Mouse (Mus musculus) hindbrain, embryonic 10.5 days (tissue): ENCODE data around the gene Morc2a. TPM values are rescaled to one million over a fixed set of nuclear protein-coding genes. Genes with fewer than 3 reads are reported as not detected.

ENCODE experiments used
- DNase-seq: peaks from one replicate; pipeline ENCODE4 v3.0.0-alpha.2; 2017; ENCODE audit warnings: low spot score
- H3K27ac ChIP-seq: fragments of 300-500 bp; sonication (generic); 2 replicates; pipeline ENCODE4 v1.5.1; 2016; ENCODE audit warnings: mild to moderate bottlenecking, moderate library complexity
- H3K27me3 ChIP-seq: fragments of 300-500 bp; sonication (generic); 2 replicates; pipeline ENCODE4 v1.6.1; 2016; ENCODE audit warnings: mild to moderate bottlenecking; ENCODE audit not compliant: poor library complexity, insufficient read depth, severe bottlenecking
- H3K36me3 ChIP-seq: fragments of 300-500 bp; sonication (generic); 2 replicates; pipeline ENCODE4 v1.6.1; 2016; ENCODE audit warnings: mild to moderate bottlenecking, moderate library complexity
- H3K4me1 ChIP-seq: fragments of 300-500 bp; sonication (generic); replicated peaks from 2 replicates; pipeline ENCODE4 v1.6.1; 2016; ENCODE audit warnings: mild to moderate bottlenecking
- H3K4me3 ChIP-seq: fragments of 300-500 bp; sonication (generic); 2 replicates; pipeline ENCODE4 v1.5.1; 2016; ENCODE audit warnings: mild to moderate bottlenecking, moderate library complexity
- H3K9me3 ChIP-seq: fragments of 300-500 bp; sonication (generic); 2 replicates; pipeline ENCODE4 v1.6.1; 2016; ENCODE audit warnings: mild to moderate bottlenecking, moderate library complexity
- WGBS: fragments of 180-500 bp; shearing (Covaris S2); methylation state at CpG from one replicate; pipeline ENCODE4 v1.1.7; 2016; 5-methylcytosine and 5-hydroxymethylcytosine counted together
- polyA plus RNA-seq: library from polyadenylated mRNA; unstranded; fragments of >200 nt; fragmentation: Nextera tagmentation; extraction: Ambion mirVana; gene quantifications from 2 replicates; pipeline ENCODE4 v1.2.1, GENCODE M21; 2016

Morc2a gene
- polyA plus RNA-seq, 1 experiment from 2014 or later: 38.4 TPM

GRCm38 (mm10) chr11:3661964-3662363, 13.0 kb downstream of the Morc2a start:
- peaks cover 70% of the 10 kb centered on the region for H3K36me3 ChIP-seq
- WGBS: 89% methylated on average over 2 of the region's 2 CpGs
- DNase-seq: no peak

DNA sequence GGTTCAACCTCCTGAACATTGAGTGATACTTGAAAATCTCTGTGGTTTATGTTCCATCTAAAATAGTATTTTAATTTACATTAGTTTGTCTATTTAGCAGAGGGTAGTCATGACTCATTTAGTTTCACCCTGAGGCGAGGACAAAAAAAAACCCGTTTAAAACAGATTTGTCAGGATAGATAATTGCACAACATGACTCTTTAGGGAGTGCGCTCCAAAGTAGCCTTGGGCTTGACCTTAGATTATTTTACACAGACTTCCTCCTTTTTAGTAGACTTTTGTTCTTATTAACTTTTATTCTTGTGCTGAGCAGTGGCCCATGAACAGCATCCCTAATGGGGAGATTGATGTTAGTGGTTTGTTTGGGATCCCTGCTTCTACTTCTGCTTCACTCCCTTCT, 18.5 kb downstream of the Morc2a start:
- no peaks in the 10 kb centered on the region for H3K9me3 ChIP-seq
- no peak for DNase-seq
- no peak overlapping the region for H3K4me3 ChIP-seq
- peaks cover 98% of the 10 kb centered on the region for H3K36me3 ChIP-seq
- no peak overlapping the region for H3K27ac ChIP-seq
- no peaks in the 10 kb centered on the region for H3K27me3 ChIP-seq
- no peaks in the 10 kb centered on the region for H3K4me1 ChIP-seq
- WGBS: 96% methylated on average over 3 of the region's 3 CpGs

More at GRCm38 (mm10) chr11:3661964-3662363, 13.0 kb downstream of the Morc2a start:
- no peaks in the 10 kb centered on the region for H3K27me3 ChIP-seq
- no peaks in the 10 kb centered on the region for H3K9me3 ChIP-seq
- no peak overlapping the region for H3K27ac ChIP-seq
- no peaks in the 10 kb centered on the region for H3K4me1 ChIP-seq
- no peak overlapping the region for H3K4me3 ChIP-seq

- Histone ChIP-seq H3K4me1 (no peaks in the 10 kb centered on the region), H3K4me3 (no peak overlapping the region), H3K27ac (no peak overlapping the region), H3K27me3 (no peaks in the 10 kb centered on the region), H3K36me3 (peaks cover 98% of the 10 kb centered on the region), H3K9me3 (no peaks in the 10 kb centered on the region)
- DNase-seq: no peak
- 95% methylated on average over 2 of the region's 2 CpGs for WGBS
Measured at GRCm38 (mm10) chr11:3668768-3669167, 19.8 kb downstream of the Morc2a start.

GRCm38 (mm10) chr11:3669849-3670248, 20.9 kb downstream of the Morc2a start:
- Histone ChIP-seq H3K4me1 (no peaks in the 10 kb centered on the region), H3K4me3 (no peak overlapping the region), H3K27me3 (no peaks in the 10 kb centered on the region), H3K9me3 (no peaks in the 10 kb centered on the region), H3K36me3 (peaks cover 98% of the 10 kb centered on the region), H3K27ac (no peak overlapping the region)
- no peak for DNase-seq

- WGBS: 93% methylated on average over 1 of the region's 1 CpGs
- no peak for DNase-seq
- Histone ChIP-seq H3K4me3 (no peak overlapping the region), H3K27ac (no peak overlapping the region), H3K9me3 (no peaks in the 10 kb centered on the region), H3K27me3 (no peaks in the 10 kb centered on the region), H3K36me3 (peaks cover 100% of the 10 kb centered on the region), H3K4me1 (no peaks in the 10 kb centered on the region)
Measured at GRCm38 (mm10) chr11:3671000-3671628, 22.1 kb downstream of the Morc2a start.

GRCm38 (mm10) chr11:3674545-3674944, 25.6 kb downstream of the Morc2a start:
- Histone ChIP-seq H3K4me1 (no peaks in the 10 kb centered on the region), H3K4me3 (no peak overlapping the region), H3K36me3 (peaks cover 100% of the 10 kb centered on the region), H3K9me3 (no peaks in the 10 kb centered on the region), H3K27me3 (no peaks in the 10 kb centered on the region), H3K27ac (no peak overlapping the region)
- WGBS: 92% methylated on average over 4 of the region's 4 CpGs
- DNase-seq: no peak

DNA sequence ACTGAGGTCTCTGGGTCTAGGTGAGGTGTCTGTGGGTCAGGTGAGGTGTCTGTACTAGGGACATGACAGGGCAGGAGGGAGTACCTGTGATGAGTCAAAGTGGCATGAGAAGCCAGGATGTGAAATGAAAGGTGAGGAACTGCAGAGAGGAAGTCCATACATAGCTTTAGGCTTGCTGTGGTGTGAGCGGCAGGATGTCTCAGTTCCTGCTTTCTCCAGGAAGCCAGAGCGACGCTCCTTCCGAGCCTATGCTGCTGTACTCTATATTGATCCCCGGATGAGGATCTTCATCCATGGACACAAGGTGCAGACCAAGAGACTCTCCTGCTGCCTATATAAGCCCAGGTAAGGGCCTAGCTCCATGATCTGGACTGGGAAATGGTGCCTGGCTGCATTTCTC, 27.4 kb downstream of the Morc2a start:
- no peaks in the 10 kb centered on the region for H3K9me3 ChIP-seq
- H3K36me3 ChIP-seq: peaks cover 100% of the 10 kb centered on the region
- DNase-seq: no peak
- no peaks in the 10 kb centered on the region for H3K4me1 ChIP-seq
- H3K27ac ChIP-seq: no peak overlapping the region
- 93% methylated on average over 5 of the region's 5 CpGs for WGBS
- no peaks in the 10 kb centered on the region for H3K27me3 ChIP-seq
- no peak overlapping the region for H3K4me3 ChIP-seq

DNA sequence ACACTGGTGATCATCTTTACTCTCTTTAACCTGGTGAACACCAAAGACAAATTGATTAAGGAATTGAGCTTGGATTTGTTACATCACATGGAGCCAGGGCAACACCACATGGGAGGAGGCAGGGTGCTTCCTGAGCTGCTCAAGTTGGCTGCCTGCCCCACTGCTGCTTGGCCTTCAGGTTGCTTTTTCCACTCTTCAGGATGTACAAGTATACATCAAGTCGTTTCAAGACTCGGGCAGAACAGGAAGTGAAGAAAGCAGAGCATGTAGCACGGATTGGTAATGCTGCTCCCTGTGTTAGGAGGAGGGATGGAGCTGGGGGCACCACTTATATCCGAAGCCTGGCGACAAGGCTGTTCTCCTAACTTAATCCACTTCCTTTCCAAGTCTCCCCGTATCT, 28.2 kb downstream of the Morc2a start:
- WGBS: 91% methylated on average over 6 of the region's 6 CpGs
- no peaks in the 10 kb centered on the region for H3K4me1 ChIP-seq
- DNase-seq: no peak
- no peaks in the 10 kb centered on the region for H3K9me3 ChIP-seq
- H3K36me3 ChIP-seq: peaks cover 100% of the 10 kb centered on the region
- no peak overlapping the region for H3K27ac ChIP-seq
- H3K4me3 ChIP-seq: no peak overlapping the region
- no peaks in the 10 kb centered on the region for H3K27me3 ChIP-seq

DNA sequence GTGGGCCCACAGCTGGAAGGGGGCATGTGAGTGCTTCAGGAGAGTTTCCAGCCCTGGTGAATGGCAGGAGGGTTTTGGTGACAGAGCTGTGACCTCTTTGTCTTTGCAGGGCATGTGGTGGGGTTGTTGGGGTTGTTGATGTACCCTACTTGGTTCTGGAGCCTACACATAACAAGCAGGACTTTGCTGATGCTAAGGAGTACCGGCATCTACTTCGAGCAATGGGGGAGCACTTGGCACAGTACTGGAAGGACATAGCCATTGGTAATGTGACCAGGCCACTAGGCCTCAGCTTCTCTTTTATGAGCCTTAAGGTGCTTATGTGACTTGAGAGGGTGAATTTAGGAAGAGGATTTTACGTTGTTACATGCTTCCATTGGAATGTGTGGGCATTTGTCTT, 30.8 kb downstream of the Morc2a start:
- Histone ChIP-seq H3K9me3 (no peaks in the 10 kb centered on the region), H3K36me3 (peaks cover 100% of the 10 kb centered on the region), H3K4me3 (no peak overlapping the region), H3K27me3 (no peaks in the 10 kb centered on the region), H3K4me1 (no peaks in the 10 kb centered on the region), H3K27ac (no peak overlapping the region)
- no peak for DNase-seq
- 93% methylated on average over 3 of the region's 3 CpGs for WGBS

GRCm38 (mm10) chr11:3683696-3684095, 34.7 kb downstream of the Morc2a start:
- Histone ChIP-seq H3K4me3 (no peak overlapping the region), H3K4me1 (no peaks in the 10 kb centered on the region), H3K27me3 (no peaks in the 10 kb centered on the region), H3K36me3 (peaks cover 100% of the 10 kb centered on the region), H3K9me3 (no peaks in the 10 kb centered on the region), H3K27ac (no peak overlapping the region)
- DNase-seq: no peak
- 94% methylated on average over 11 of the region's 11 CpGs for WGBS

DNA sequence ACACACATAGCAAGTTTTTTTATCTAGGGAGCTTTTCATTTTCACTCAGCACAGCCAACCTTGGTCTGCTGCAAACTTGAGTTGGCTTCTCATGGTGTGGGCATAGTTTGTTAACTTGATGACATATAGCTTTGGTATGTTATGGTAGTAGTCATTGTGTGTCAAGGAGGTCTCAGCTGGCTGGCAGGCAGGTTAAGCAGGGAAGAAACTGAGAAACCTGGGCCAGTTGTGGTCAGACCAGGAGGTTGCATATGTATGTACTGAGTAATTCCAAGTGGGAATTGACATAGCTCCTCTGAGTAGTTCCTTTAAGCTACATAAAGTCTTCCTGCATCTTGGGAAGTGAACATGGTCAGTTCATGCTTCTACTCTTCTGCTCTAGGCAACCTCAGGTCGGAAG, 35.2 kb downstream of the Morc2a start:
- DNase-seq: no peak
- no peak overlapping the region for H3K27ac ChIP-seq
- WGBS: 95% methylated on average over 1 of the region's 1 CpGs
- H3K9me3 ChIP-seq: no peaks in the 10 kb centered on the region
- no peak overlapping the region for H3K4me3 ChIP-seq
- peaks cover 100% of the 10 kb centered on the region for H3K36me3 ChIP-seq
- H3K27me3 ChIP-seq: no peaks in the 10 kb centered on the region
- no peaks in the 10 kb centered on the region for H3K4me1 ChIP-seq

GRCm38 (mm10) chr11:3684723-3685430, 35.9 kb downstream of the Morc2a start:
- no peaks in the 10 kb centered on the region for H3K9me3 ChIP-seq
- no peak for DNase-seq
- peaks cover 100% of the 10 kb centered on the region for H3K36me3 ChIP-seq
- H3K4me3 ChIP-seq: no peak overlapping the region
- 94% methylated on average over 5 of the region's 5 CpGs for WGBS
- no peaks in the 10 kb centered on the region for H3K27me3 ChIP-seq
- no peaks in the 10 kb centered on the region for H3K4me1 ChIP-seq
- no peak overlapping the region for H3K27ac ChIP-seq

DNA sequence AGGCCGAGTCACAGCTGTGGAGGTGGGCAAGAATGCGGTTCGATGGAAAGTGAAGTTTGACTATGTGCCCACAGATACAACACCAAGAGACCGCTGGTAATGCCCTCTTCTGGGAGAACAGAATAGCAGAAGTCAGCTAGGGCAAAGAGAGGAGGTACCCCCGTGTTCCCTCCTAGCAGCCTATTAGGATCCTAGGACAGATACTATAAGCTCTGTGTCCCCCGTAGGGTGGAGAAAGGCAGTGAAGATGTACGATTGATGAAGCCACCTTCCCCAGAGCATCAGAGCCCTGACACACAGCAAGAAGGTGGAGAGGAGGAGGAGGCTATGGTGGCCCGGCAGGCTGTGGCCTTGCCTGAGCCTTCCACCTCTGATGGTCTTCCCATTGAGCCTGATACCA, 36.4 kb downstream of the Morc2a start:
- Histone ChIP-seq H3K4me3 (no peak overlapping the region), H3K9me3 (no peaks in the 10 kb centered on the region), H3K36me3 (peaks cover 100% of the 10 kb centered on the region), H3K27ac (no peak overlapping the region), H3K27me3 (no peaks in the 10 kb centered on the region), H3K4me1 (no peaks in the 10 kb centered on the region)
- DNase-seq: no peak
- WGBS: 94% methylated on average over 8 of the region's 8 CpGs
